Mouse (Mus musculus) embryonic fibroblast, embryonic 13.5 days (primary cell): ENCODE results near the gene Pcx.

ENCODE experiments used
- CTCF ChIP-seq: IDR thresholded peaks from 2 replicates; pipeline ENCODE4 v1.5.1; 2011; ENCODE audit warnings: mild to moderate bottlenecking, control low read depth, low read length, moderate library complexity, borderline replicate concordance; ENCODE audit not compliant: insufficient read depth
- POLR2A ChIP-seq: IDR thresholded peaks from 2 replicates; pipeline ENCODE4 v1.6.1; 2011; ENCODE audit warnings: low read depth, mild to moderate bottlenecking, control low read depth, low read length, moderate library complexity

DNA sequence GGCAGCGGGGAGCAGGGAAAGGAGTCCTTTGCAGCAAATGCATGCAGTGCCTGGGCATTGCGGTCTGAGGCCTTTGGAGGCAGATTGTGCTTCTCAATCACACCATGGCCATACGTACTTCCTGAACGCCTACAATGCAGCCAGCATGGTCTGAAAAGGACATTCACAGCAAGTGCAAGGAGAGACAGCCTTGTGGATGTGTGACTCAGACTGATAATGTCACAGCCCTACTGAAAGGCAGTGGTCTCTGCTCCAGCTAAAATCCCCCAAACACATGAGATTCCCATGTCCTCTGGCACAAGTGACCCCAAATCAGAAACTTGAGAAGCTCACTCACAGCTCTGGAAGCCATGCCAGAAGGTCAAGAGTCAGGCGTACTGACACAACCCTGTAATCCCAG, 14.5 kb upstream of the Pcx start:
- no peak for TF ChIP-seq CTCF
- no peak for TF ChIP-seq POLR2A
